Mouse (Mus musculus): ENCODE measurements around the gene Gm11127. TPM values are rescaled to one million over a fixed set of nuclear protein-coding genes. Genes with fewer than 3 reads are reported as not detected.

The Gm11127 gene
- polyA plus RNA-seq (2015; fragmentation: Nextera tagmentation; extraction: Ambion mirVana) = 0.47 TPM in 1 of 2 replicates, not detected in the other

GRCm38 (mm10) chr17:36058362-36058761 lies at the start of gene Gm11127:
Gm11127 (minus strand) TSS chr17:36058371.

GRCm38 (mm10) chr17:36042610-36043169 lies 15.5 kb downstream of the Gm11127 start, which contains the start of the genes H2-T22 and Gm6034:
H2-T22 (minus strand) TSS chr17:36042747.
Gm6034 (plus strand) TSS chr17:36042961.

GRCm38 (mm10) chr17:36032351-36032875 lies 25.8 kb downstream of the Gm11127 start, which contains the start of gene H2-T23:
H2-T23 (minus strand) TSS chr17:36032855.

GRCm38 (mm10) chr17:36020191-36021073 lies 37.7 kb downstream of the Gm11127 start, which contains the start of gene H2-T24:
H2-T24 (minus strand) TSS chr17:36020560.

Other genes starting within 250 kb of the Gm11127 start
- gene Ier3, start 236.7 kb downstream of the Gm11127 start, polyA plus RNA-seq (2015; fragmentation: Nextera tagmentation; extraction: Ambion mirVana) = 22.9 and 31.0 TPM in 2 replicates
- gene Flot1, start 235.1 kb downstream of the Gm11127 start, polyA plus RNA-seq (2015; fragmentation: Nextera tagmentation; extraction: Ambion mirVana) = 82.1 and 88.2 TPM in 2 replicates
- gene Tubb5, start 220.1 kb downstream of the Gm11127 start, polyA plus RNA-seq (2015; fragmentation: Nextera tagmentation; extraction: Ambion mirVana) = 314 and 519 TPM in 2 replicates
- gene Mdc1, start 216.9 kb downstream of the Gm11127 start, polyA plus RNA-seq (2015; fragmentation: Nextera tagmentation; extraction: Ambion mirVana) = 3.0 and 4.6 TPM in 2 replicates
- gene Nrm, start 197.1 kb downstream of the Gm11127 start, polyA plus RNA-seq (2015; fragmentation: Nextera tagmentation; extraction: Ambion mirVana) = 19.3 and 27.9 TPM in 2 replicates
- 22.2 and 26.9 TPM in 2 replicates for gene Ppp1r18, start 192.8 kb downstream of the Gm11127 start, polyA plus RNA-seq (2015; fragmentation: Nextera tagmentation; extraction: Ambion mirVana)
- 16.3 and 22.6 TPM in 2 replicates for gene Dhx16, start 178.6 kb downstream of the Gm11127 start, polyA plus RNA-seq (2015; fragmentation: Nextera tagmentation; extraction: Ambion mirVana)
- 13.8 and 19.1 TPM in 2 replicates for gene 2310061I04Rik, start 160.9 kb downstream of the Gm11127 start, polyA plus RNA-seq (2015; fragmentation: Nextera tagmentation; extraction: Ambion mirVana)
- 33.6 and 43.3 TPM in 2 replicates for gene Atat1, start 148.3 kb downstream of the Gm11127 start, polyA plus RNA-seq (2015; fragmentation: Nextera tagmentation; extraction: Ambion mirVana)
- gene Mrps18b, start 142.0 kb downstream of the Gm11127 start, polyA plus RNA-seq (2015; fragmentation: Nextera tagmentation; extraction: Ambion mirVana) = 48.8 and 78.3 TPM in 2 replicates
- 14.8 and 22.8 TPM in 2 replicates for gene Ppp1r10, start 141.9 kb downstream of the Gm11127 start, polyA plus RNA-seq (2015; fragmentation: Nextera tagmentation; extraction: Ambion mirVana)
- gene Abcf1, start 88.6 kb downstream of the Gm11127 start, polyA plus RNA-seq (2015; fragmentation: Nextera tagmentation; extraction: Ambion mirVana) = 50.8 and 70.0 TPM in 2 replicates
- gene Gnl1, start 78.5 kb downstream of the Gm11127 start, polyA plus RNA-seq (2015; fragmentation: Nextera tagmentation; extraction: Ambion mirVana) = 32.3 and 38.9 TPM in 2 replicates
- 19.0 and 23.8 TPM in 2 replicates for gene Prr3, start 78.1 kb downstream of the Gm11127 start, polyA plus RNA-seq (2015; fragmentation: Nextera tagmentation; extraction: Ambion mirVana)
- gene H2-T24, start 37.8 kb downstream of the Gm11127 start, polyA plus RNA-seq (2015; fragmentation: Nextera tagmentation; extraction: Ambion mirVana) = 2.0 and 2.2 TPM in 2 replicates
- 47.7 and 51.8 TPM in 2 replicates for gene H2-T23, start 25.5 kb downstream of the Gm11127 start, polyA plus RNA-seq (2015; fragmentation: Nextera tagmentation; extraction: Ambion mirVana)
- 27.9 and 31.3 TPM in 2 replicates for gene H2-T22, start 15.6 kb downstream of the Gm11127 start, polyA plus RNA-seq (2015; fragmentation: Nextera tagmentation; extraction: Ambion mirVana)
- not detected in 2 replicates for gene Gm6034, start 15.4 kb downstream of the Gm11127 start, polyA plus RNA-seq (2015; fragmentation: Nextera tagmentation; extraction: Ambion mirVana)
- gene Gm19684, start 63.3 kb upstream of the Gm11127 start, polyA plus RNA-seq (2015; fragmentation: Nextera tagmentation; extraction: Ambion mirVana) = not detected in 2 replicates
- gene Gm7030, start 71.1 kb upstream of the Gm11127 start, polyA plus RNA-seq (2015; fragmentation: Nextera tagmentation; extraction: Ambion mirVana) = not detected in 2 replicates
- 0.16 TPM in 1 of 2 replicates, not detected in the other for gene Gm8909, start 110.2 kb upstream of the Gm11127 start, polyA plus RNA-seq (2015; fragmentation: Nextera tagmentation; extraction: Ambion mirVana)
- gene H2-T3, start 131.9 kb upstream of the Gm11127 start, polyA plus RNA-seq (2015; fragmentation: Nextera tagmentation; extraction: Ambion mirVana) = 0.08 TPM in 1 of 2 replicates, not detected in the other
- gene Rpp21, start 199.7 kb upstream of the Gm11127 start, polyA plus RNA-seq (2015; fragmentation: Nextera tagmentation; extraction: Ambion mirVana) = 117 and 125 TPM in 2 replicates
- gene Trim39, start 213.9 kb upstream of the Gm11127 start, polyA plus RNA-seq (2015; fragmentation: Nextera tagmentation; extraction: Ambion mirVana) = 9.3 and 9.9 TPM in 2 replicates
- gene H2-M10.2, start 228.1 kb upstream of the Gm11127 start, polyA plus RNA-seq (2015; fragmentation: Nextera tagmentation; extraction: Ambion mirVana) = not detected in 2 replicates

Data from adrenal gland, postnatal 0 days (tissue).